Mouse (Mus musculus): ENCODE data around the gene Hist1h2ab.

Gene Hist1h2ab

DNA sequence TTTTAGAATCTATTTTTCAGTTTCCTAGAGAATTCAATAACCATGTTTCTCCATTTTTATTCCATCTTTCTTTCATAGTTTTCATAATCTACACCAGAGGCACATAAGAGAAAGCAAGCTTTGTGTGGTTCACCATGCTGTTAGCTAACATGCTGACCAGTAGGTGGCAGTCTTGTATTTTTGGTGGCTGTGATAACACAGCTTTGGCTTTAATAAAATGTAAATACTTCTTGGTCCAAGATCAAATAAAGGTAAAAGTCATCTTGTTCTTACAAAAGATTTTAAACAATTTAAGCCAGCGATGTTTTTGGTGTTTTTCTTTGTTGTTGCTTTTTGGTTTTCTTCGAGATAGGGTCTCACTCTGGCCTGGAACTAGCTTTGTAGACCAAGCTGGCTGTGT, 41.6 kb downstream of the Hist1h2ab start:
- peak; percentile 75 for DNase-seq

- DNase-seq, result no peak
Observed at GRCm38 (mm10) chr13:23799405-23799804, 48.5 kb downstream of the Hist1h2ab start.
